9 mouse cellular contexts compared by ENCODE assay signal in the genomic region with DNA sequence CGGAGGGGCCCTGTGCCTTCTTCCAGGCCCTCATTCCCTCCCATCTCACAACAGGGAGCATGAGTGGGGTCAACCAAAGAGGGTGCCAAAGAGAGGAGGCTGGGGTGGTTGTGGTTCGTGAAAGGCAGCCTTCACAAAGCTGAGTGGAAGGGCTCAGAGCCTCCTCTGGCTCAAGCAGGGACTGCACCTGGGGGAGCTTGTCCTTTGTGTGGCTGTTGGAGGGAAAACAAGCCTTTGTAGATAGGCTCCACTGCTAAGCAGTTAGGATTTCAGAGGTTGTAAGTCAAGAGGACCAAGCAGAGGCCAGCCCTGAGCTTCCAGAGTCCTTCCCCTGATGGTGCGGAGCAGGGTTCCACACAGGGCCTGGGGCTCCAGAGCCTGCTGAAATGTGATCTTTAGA. TPM values are rescaled to one million over a fixed set of nuclear protein-coding genes. Genes with fewer than 3 reads are reported as not detected.
DNase-seq lines count a peak whose midpoint lies in the region; ATAC-seq and TF ChIP-seq lines count a peak whose summit lies in the region.
"Had no signal": no experiment of that assay in that cellular context is flagged by ENCODE, and none has a peak within 500 bp of the region (broad histone marks: within the 10 kb centered on the region; RNA-seq: fewer than 3 reads in every experiment).

No protein-coding gene starts in this region.

- no peak overlapping the region for H3K27ac ChIP-seq in forebrain, postnatal 0 days (ENCODE audit: low read depth, low read length)
- no peak overlapping the region for H3K27ac ChIP-seq in forebrain, embryonic 11.5 days (ENCODE audit: low read depth, low read length)
- no peak overlapping the region for H3K27ac ChIP-seq in lung, postnatal 0 days (ENCODE audit: low read length)
- no peak overlapping the region; the same call in 1 of the 2 replicates for H3K27ac ChIP-seq in embryonic facial prominence, embryonic 14.5 days (replicated peaks; ENCODE audit: low read depth, low read length)
- H3K27ac ChIP-seq in thymus, adult 2 months (ENCODE audit: control insufficient read depth, insufficient read depth, low read length) = no peak overlapping the region

- no peak overlapping the region for H3K4me3 ChIP-seq in forebrain, postnatal 0 days (ENCODE audit: low read depth, low read length)
- no peak overlapping the region for H3K4me3 ChIP-seq in forebrain, embryonic 11.5 days (ENCODE audit: low read depth, low read length)
- no peak overlapping the region for H3K4me3 ChIP-seq in lung, postnatal 0 days (ENCODE audit: low read depth, low read length)
- H3K4me3 ChIP-seq in embryonic facial prominence, embryonic 14.5 days (ENCODE audit: low read depth, low read length) = no peak overlapping the region
- H3K4me3 ChIP-seq in thymus, adult 2 months (ENCODE audit: control insufficient read depth, insufficient read depth, low read length) = no peak overlapping the region

- no peak overlapping the region for H3K4me2 ChIP-seq in forebrain, postnatal 0 days (ENCODE audit: low read depth)
- H3K4me2 ChIP-seq in forebrain, embryonic 11.5 days (ENCODE audit: low read depth, low read length, severe bottlenecking) = no peak overlapping the region
- no peak overlapping the region for H3K4me2 ChIP-seq in lung, postnatal 0 days (replicated peaks; ENCODE audit: low read depth, low read length)
- H3K4me2 ChIP-seq in embryonic facial prominence, embryonic 14.5 days (ENCODE audit: low read depth, low read length) = no peak overlapping the region

- H3K4me1 ChIP-seq in forebrain, postnatal 0 days (ENCODE audit: insufficient read depth) = no peaks in the 10 kb centered on the region
- H3K4me1 ChIP-seq in forebrain, embryonic 11.5 days (replicated peaks; ENCODE audit: control insufficient read depth, insufficient read depth, low read length) = peaks cover 4% of the 10 kb centered on the region; the same call in 1 of the 2 replicates
- peaks cover 16% of the 10 kb centered on the region for H3K4me1 ChIP-seq in lung, postnatal 0 days (ENCODE audit: insufficient read depth, low read depth, low read length)
- peaks cover 32% of the 10 kb centered on the region for H3K4me1 ChIP-seq in embryonic facial prominence, embryonic 14.5 days (ENCODE audit: control insufficient read depth, insufficient read depth, low read length)
- H3K4me1 ChIP-seq in thymus, adult 2 months (replicated peaks; ENCODE audit: control insufficient read depth, insufficient read depth, low read length) = peaks cover 55% of the 10 kb centered on the region

- 58% methylated on average over 3 of the region's 3 CpGs for WGBS in forebrain, postnatal 0 days
- 46% methylated on average over 3 of the region's 3 CpGs for WGBS in forebrain, embryonic 11.5 days
- whole genome bisulfite sequencing in lung, postnatal 0 days = 66% methylated on average over 3 of the region's 3 CpGs
- WGBS in embryonic facial prominence, embryonic 14.5 days = 57% methylated on average over 3 of the region's 3 CpGs
- WGBS in thymus, adult 2 months = 32% methylated on average over 3 of the region's 3 CpGs

- H3K27me3 ChIP-seq in forebrain, postnatal 0 days (ENCODE audit: insufficient read depth, low read length) = no peaks in the 10 kb centered on the region
- no peaks in the 10 kb centered on the region for H3K27me3 ChIP-seq in forebrain, embryonic 11.5 days (ENCODE audit: control insufficient read depth, insufficient read depth, low read length)
- H3K27me3 ChIP-seq in lung, postnatal 0 days (replicated peaks; ENCODE audit: insufficient read depth, low read length) = no peaks in the 10 kb centered on the region
- H3K27me3 ChIP-seq in embryonic facial prominence, embryonic 14.5 days (replicated peaks; ENCODE audit: control insufficient read depth, insufficient read depth, low read length) = no peaks in the 10 kb centered on the region
- H3K27me3 ChIP-seq in thymus, adult 2 months (ENCODE audit: control insufficient read depth, insufficient read depth, low read length) = no peaks in the 10 kb centered on the region

- DNase-seq in forebrain, postnatal 0 days = no peak
- DNase-seq in forebrain, embryonic 11.5 days (ENCODE audit: low spot score) = no peak
- peak; percentile 47 for DNase-seq in lung, postnatal 0 days (ENCODE audit: low spot score)
- DNase-seq in lung, postnatal 14 days = no peak
- no peak for DNase-seq in embryonic facial prominence, embryonic 14.5 days (ENCODE audit: low spot score)
- peak; percentile 61 for DNase-seq in thymus, adult 2 months
- no peak for DNase-seq in right cerebral cortex, postnatal 25 days
- DNase-seq in cerebellum, postnatal 25 days = no peak
- DNase-seq: gastrocnemius, postnatal 25 days had no signal

- H3K9me3 ChIP-seq in forebrain, postnatal 0 days (ENCODE audit: low read length) = no peaks in the 10 kb centered on the region
- no peaks in the 10 kb centered on the region for H3K9me3 ChIP-seq in forebrain, embryonic 11.5 days (ENCODE audit: control insufficient read depth, low read length)
- no peaks in the 10 kb centered on the region for H3K9me3 ChIP-seq in lung, postnatal 0 days (ENCODE audit: low read length)
- H3K9me3 ChIP-seq in embryonic facial prominence, embryonic 14.5 days (ENCODE audit: control insufficient read depth, low read length) = no peaks in the 10 kb centered on the region

- ATAC-seq in forebrain, postnatal 0 days = peak; percentile 56; the same call in 1 of the 2 replicates
- ATAC-seq in forebrain, embryonic 11.5 days (replicated peaks; ENCODE audit: low FRiP score) = no peak
- ATAC-seq in lung, postnatal 0 days = no peak
- ATAC-seq in embryonic facial prominence, embryonic 14.5 days (ENCODE audit: low read depth) = 0 out of 2 replicates have a peak, but pooled peaks have one; percentile 10

- no peak overlapping the region for H3K9ac ChIP-seq in forebrain, postnatal 0 days
- no peak overlapping the region for H3K9ac ChIP-seq in forebrain, embryonic 11.5 days (ENCODE audit: low read length)
- H3K9ac ChIP-seq in lung, postnatal 0 days (replicated peaks; ENCODE audit: low read depth) = no peak overlapping the region
- H3K9ac ChIP-seq in embryonic facial prominence, embryonic 14.5 days (ENCODE audit: low read depth, low read length) = no peak overlapping the region

- TF ChIP-seq EP300 in lung, postnatal 0 days (IDR thresholded peaks at IDR 0.05) = no peak

- TF ChIP-seq POLR2A in thymus, adult 2 months (IDR thresholded peaks at IDR 0.05; ENCODE audit: control insufficient read depth, extremely low read depth, insufficient read depth, low read length, poor library complexity) = no peak

- TF ChIP-seq CTCF in forebrain, postnatal 0 days (IDR thresholded peaks at IDR 0.05; ENCODE audit: low read depth) = peak; percentile 48
- peak; percentile 59 for TF ChIP-seq CTCF in lung, postnatal 0 days (IDR thresholded peaks at IDR 0.05)
- TF ChIP-seq CTCF in thymus, adult 2 months (IDR thresholded peaks at IDR 0.05; ENCODE audit: borderline replicate concordance, control insufficient read depth, extremely low read depth, insufficient read depth, low read length, poor library complexity) = peak; percentile 62; the same call in 1 of the 2 replicates

- H3K36me3 ChIP-seq in forebrain, postnatal 0 days (ENCODE audit: insufficient read depth) = peaks cover 30% of the 10 kb centered on the region
- peaks cover 6% of the 10 kb centered on the region for H3K36me3 ChIP-seq in forebrain, embryonic 11.5 days (ENCODE audit: control insufficient read depth, insufficient read depth, low read length)
- H3K36me3 ChIP-seq in lung, postnatal 0 days (ENCODE audit: insufficient read depth, low read length) = peaks cover 7% of the 10 kb centered on the region; the same call in 1 of the 2 replicates
- H3K36me3 ChIP-seq in embryonic facial prominence, embryonic 14.5 days (ENCODE audit: control insufficient read depth, insufficient read depth, low read length) = peaks cover 37% of the 10 kb centered on the region
- H3K36me3 ChIP-seq in thymus, adult 2 months (ENCODE audit: control insufficient read depth, insufficient read depth, low read length) = no peaks in the 10 kb centered on the region; the same call in 1 of the 2 replicates

RNA-seq across cellular contexts. Expression of a gene that starts 14.4 kb away (rescaled TPM):
- 3.5 and 5.7 TPM in 2 replicates for total RNA-seq in forebrain, postnatal 0 days (2014; rRNA removed)
- polyA plus RNA-seq in forebrain, postnatal 0 days (2015; fragmentation: Nextera tagmentation; extraction: Ambion mirVana) = 1.7 and 2.0 TPM in 2 replicates
- polyA plus RNA-seq in forebrain, embryonic 11.5 days (2014; fragmentation: Nextera tagmentation; extraction: Ambion mirVana) = 0.59 and 0.72 TPM in 2 replicates
- 2.2 and 2.8 TPM in 2 replicates for polyA plus RNA-seq in lung, postnatal 0 days (2015; fragmentation: Nextera tagmentation; extraction: Ambion mirVana)
- 1.8 and 3.0 TPM in 2 replicates for polyA plus RNA-seq in embryonic facial prominence, embryonic 14.5 days (2014; fragmentation: Nextera tagmentation; extraction: Ambion mirVana)
- polyA plus RNA-seq in thymus, adult 2 months (2012; rRNA removed) = 22.7 and 24.5 TPM in 2 replicates

RNA-seq across cellular contexts. Expression of a gene that starts 34.5 kb away (rescaled TPM):
- 121 and 128 TPM in 2 replicates for total RNA-seq in forebrain, postnatal 0 days (2014; rRNA removed)
- 153 and 174 TPM in 2 replicates for polyA plus RNA-seq in forebrain, postnatal 0 days (2015; fragmentation: Nextera tagmentation; extraction: Ambion mirVana)
- polyA plus RNA-seq in forebrain, embryonic 11.5 days (2014; fragmentation: Nextera tagmentation; extraction: Ambion mirVana) = 58.2 and 61.5 TPM in 2 replicates
- polyA plus RNA-seq in lung, postnatal 0 days (2015; fragmentation: Nextera tagmentation; extraction: Ambion mirVana) = 105 and 109 TPM in 2 replicates
- polyA plus RNA-seq in embryonic facial prominence, embryonic 14.5 days (2014; fragmentation: Nextera tagmentation; extraction: Ambion mirVana) = 82.1 and 85.6 TPM in 2 replicates
- 46.0 and 61.3 TPM in 2 replicates for polyA plus RNA-seq in thymus, adult 2 months (2012; rRNA removed)

RNA-seq across cellular contexts. Expression of a gene that starts 39.1 kb away (rescaled TPM):
- 67.8 and 79.7 TPM in 2 replicates for total RNA-seq in forebrain, postnatal 0 days (2014; rRNA removed)
- polyA plus RNA-seq in forebrain, postnatal 0 days (2015; fragmentation: Nextera tagmentation; extraction: Ambion mirVana) = 103 and 106 TPM in 2 replicates
- 180 and 188 TPM in 2 replicates for polyA plus RNA-seq in forebrain, embryonic 11.5 days (2014; fragmentation: Nextera tagmentation; extraction: Ambion mirVana)
- 39.7 and 44.5 TPM in 2 replicates for polyA plus RNA-seq in lung, postnatal 0 days (2015; fragmentation: Nextera tagmentation; extraction: Ambion mirVana)
- 108 and 117 TPM in 2 replicates for polyA plus RNA-seq in embryonic facial prominence, embryonic 14.5 days (2014; fragmentation: Nextera tagmentation; extraction: Ambion mirVana)
- polyA plus RNA-seq in thymus, adult 2 months (2012; rRNA removed) = 57.1 and 65.9 TPM in 2 replicates

RNA-seq across cellular contexts. Expression of a gene that starts 44.6 kb away (rescaled TPM):
- 556 and 595 TPM in 2 replicates for total RNA-seq in forebrain, postnatal 0 days (2014; rRNA removed)
- 459 and 504 TPM in 2 replicates for polyA plus RNA-seq in forebrain, postnatal 0 days (2015; fragmentation: Nextera tagmentation; extraction: Ambion mirVana)
- polyA plus RNA-seq in forebrain, embryonic 11.5 days (2014; fragmentation: Nextera tagmentation; extraction: Ambion mirVana) = 332 and 420 TPM in 2 replicates
- polyA plus RNA-seq in lung, postnatal 0 days (2015; fragmentation: Nextera tagmentation; extraction: Ambion mirVana) = 342 and 350 TPM in 2 replicates
- 396 and 441 TPM in 2 replicates for polyA plus RNA-seq in embryonic facial prominence, embryonic 14.5 days (2014; fragmentation: Nextera tagmentation; extraction: Ambion mirVana)
- polyA plus RNA-seq in thymus, adult 2 months (2012; rRNA removed) = 332 and 354 TPM in 2 replicates

RNA-seq across cellular contexts. Expression of a gene that starts 57.6 kb away (rescaled TPM):
- total RNA-seq in forebrain, postnatal 0 days (2014; rRNA removed) = 15.9 and 17.3 TPM in 2 replicates
- 9.2 and 14.1 TPM in 2 replicates for polyA plus RNA-seq in forebrain, postnatal 0 days (2015; fragmentation: Nextera tagmentation; extraction: Ambion mirVana)
- 2.4 TPM in 2 replicates for polyA plus RNA-seq in forebrain, embryonic 11.5 days (2014; fragmentation: Nextera tagmentation; extraction: Ambion mirVana)
- polyA plus RNA-seq in lung, postnatal 0 days (2015; fragmentation: Nextera tagmentation; extraction: Ambion mirVana) = 11.9 and 14.2 TPM in 2 replicates
- 10.5 and 12.7 TPM in 2 replicates for polyA plus RNA-seq in embryonic facial prominence, embryonic 14.5 days (2014; fragmentation: Nextera tagmentation; extraction: Ambion mirVana)
- polyA plus RNA-seq in thymus, adult 2 months (2012; rRNA removed) = 40.0 and 56.0 TPM in 2 replicates

Comparison
In these comparisons a context has a peak if more than half of its experiments do, and no peak if none do; other contexts are left out.
1. ATAC-seq: peak in forebrain, postnatal 0 days (single experiment) and embryonic facial prominence, embryonic 14.5 days (single experiment); none in forebrain, embryonic 11.5 days (single experiment) and lung, postnatal 0 days (single experiment).
2. DNase-seq: peak in lung, postnatal 0 days (single experiment) and thymus, adult 2 months (single experiment); none in forebrain, postnatal 0 days (single experiment), forebrain, embryonic 11.5 days (single experiment), lung, postnatal 14 days (single experiment), embryonic facial prominence, embryonic 14.5 days (single experiment), right cerebral cortex, postnatal 25 days (single experiment) and cerebellum, postnatal 25 days (0 of 2).
3. Peak in every context shown above with its lines, with median percentiles within 50 percentile points of each other: CTCF ChIP-seq.